Mouse (Mus musculus) kidney, postnatal 0 days (tissue): Measurements from ENCODE around the gene Lcmt1. TPM values are rescaled to one million over a fixed set of nuclear protein-coding genes. Genes with fewer than 3 reads are reported as not detected.

ENCODE experiments used
- ATAC-seq: fragments of 200-750 bp; cut with Nextera tagmentation; replicated peaks from 2 replicates; pipeline ENCODE4 v1.8.0; 2017; ENCODE audit warnings: low read depth, moderate number of reproducible peaks, moderate TSS enrichment, moderate library complexity; ENCODE audit not compliant: low FRiP score
- DNase-seq: peaks from one replicate; pipeline ENCODE4 v3.0.0-alpha.2; 2016; ENCODE audit warnings: low spot score
- H3K27ac ChIP-seq: fragments of 300-500 bp; sonication (generic); 2 replicates; pipeline ENCODE4 v1.5.1; 2014; ENCODE audit warnings: mild to moderate bottlenecking
- H3K27me3 ChIP-seq: fragments of 300-500 bp; sonication (generic); 2 replicates; pipeline ENCODE4 v1.6.1; 2014; ENCODE audit warnings: low read length, mixed read lengths; ENCODE audit not compliant: insufficient read depth
- H3K36me3 ChIP-seq: fragments of 300-500 bp; sonication (generic); 2 replicates; pipeline ENCODE4 v1.6.1; 2014; ENCODE audit warnings: low read length, mixed read lengths; ENCODE audit not compliant: insufficient read depth
- H3K4me1 ChIP-seq: fragments of 300-500 bp; sonication (generic); replicated peaks from 2 replicates; pipeline ENCODE4 v1.6.1; 2014; ENCODE audit warnings: antibody characterized with exemption, low read length, mixed read lengths; ENCODE audit not compliant: insufficient read depth
- H3K4me2 ChIP-seq: fragments of 300-500 bp; sonication (generic); 2 replicates; pipeline ENCODE4 v1.6.1; 2014; ENCODE audit warnings: mild to moderate bottlenecking, low read length, moderate library complexity, mixed read lengths
- H3K4me3 ChIP-seq: fragments of 300-500 bp; sonication (generic); replicated peaks from 2 replicates; pipeline ENCODE4 v1.5.1; 2014; ENCODE audit warnings: low read depth, low read length
- H3K9ac ChIP-seq: fragments of 300-500 bp; sonication (generic); 2 replicates; pipeline ENCODE4 v1.6.1; 2014; ENCODE audit warnings: low read depth, low read length
- H3K9me3 ChIP-seq: fragments of 300-500 bp; sonication (generic); replicated peaks from 2 replicates; pipeline ENCODE4 v1.6.1; 2016; ENCODE audit warnings: low read length, inconsistent platforms, mixed read lengths
- CTCF ChIP-seq: IDR thresholded peaks from 2 replicates; pipeline ENCODE4 v1.5.1; 2016; ENCODE audit warnings: antibody characterized with exemption, low read depth, mild to moderate bottlenecking, moderate library complexity
- WGBS: fragments of 180-500 bp; shearing (Covaris S2); extraction: QIAGEN DNeasy Blood & Tissue Kit; methylation state at CpG from one replicate; pipeline ENCODE4 v1.1.7; 2014; 5-methylcytosine and 5-hydroxymethylcytosine counted together
- polyA plus RNA-seq: library from polyadenylated mRNA; unstranded; fragments of >200 nt; fragmentation: Nextera tagmentation; extraction: Ambion mirVana; gene quantifications from 2 replicates; pipeline ENCODE4 v1.2.1, GENCODE M21; 2015

Gene Lcmt1
- polyA plus RNA-seq, 1 experiment from 2014 or later: 57.0 TPM

GRCm38 (mm10) chr7:123354392-123354791 is 15.2 kb upstream of the Lcmt1 start:
- Histone ChIP-seq H3K27me3 (no peaks in the 10 kb centered on the region), H3K36me3 (no peaks in the 10 kb centered on the region), H3K4me2 (no peak overlapping the region), H3K9me3 (no peaks in the 10 kb centered on the region), H3K4me3 (no peak overlapping the region), H3K27ac (no peak overlapping the region), H3K4me1 (peaks cover 9% of the 10 kb centered on the region; the same call in 1 of the 2 replicates), H3K9ac (no peak overlapping the region)
- WGBS: 79% methylated on average over 5 of the region's 5 CpGs
- TF ChIP-seq CTCF: no peak
- DNase-seq (no peak), ATAC-seq (no peak)

- H3K27me3 ChIP-seq: no peaks in the 10 kb centered on the region
- H3K27ac ChIP-seq: no peak overlapping the region
- no peak for DNase-seq
- TF ChIP-seq CTCF: no peak
- H3K9me3 ChIP-seq: no peaks in the 10 kb centered on the region
- 93% methylated on average over 2 of the region's 2 CpGs for WGBS
- no peak overlapping the region for H3K9ac ChIP-seq
- no peak overlapping the region for H3K4me3 ChIP-seq
- ATAC-seq: no peak
- no peak overlapping the region for H3K4me2 ChIP-seq
- no peaks in the 10 kb centered on the region for H3K36me3 ChIP-seq
- peaks cover 6% of the 10 kb centered on the region; the same call in 1 of the 2 replicates for H3K4me1 ChIP-seq
Measured at GRCm38 (mm10) chr7:123354851-123355250, 14.7 kb upstream of the Lcmt1 start.

GRCm38 (mm10) chr7:123356158-123356557 is 13.4 kb upstream of the Lcmt1 start:
- no peak overlapping the region for H3K4me2 ChIP-seq
- ATAC-seq (no peak), DNase-seq (no peak)
- no peak overlapping the region for H3K27ac ChIP-seq
- H3K9ac ChIP-seq: no peak overlapping the region
- no peaks in the 10 kb centered on the region for H3K4me1 ChIP-seq
- 84% methylated on average over 3 of the region's 3 CpGs for WGBS
- no peak overlapping the region for H3K4me3 ChIP-seq
- no peaks in the 10 kb centered on the region for H3K27me3 ChIP-seq
- TF ChIP-seq CTCF: no peak
- H3K9me3 ChIP-seq: no peaks in the 10 kb centered on the region
- no peaks in the 10 kb centered on the region for H3K36me3 ChIP-seq

GRCm38 (mm10) chr7:123359101-123359500 is 10.5 kb upstream of the Lcmt1 start:
- Histone ChIP-seq H3K9me3 (no peaks in the 10 kb centered on the region), H3K36me3 (no peaks in the 10 kb centered on the region), H3K27ac (no peak overlapping the region), H3K4me3 (no peak overlapping the region), H3K4me2 (no peak overlapping the region), H3K9ac (no peak overlapping the region), H3K27me3 (no peaks in the 10 kb centered on the region), H3K4me1 (no peaks in the 10 kb centered on the region)
- 72% methylated on average over 7 of the region's 7 CpGs for WGBS
- no peak for TF ChIP-seq CTCF
- ATAC-seq (no peak), DNase-seq (no peak)

GRCm38 (mm10) chr7:123360185-123360584 is 9.4 kb upstream of the Lcmt1 start:
- no peaks in the 10 kb centered on the region for H3K27me3 ChIP-seq
- H3K9me3 ChIP-seq: no peaks in the 10 kb centered on the region
- no peaks in the 10 kb centered on the region for H3K4me1 ChIP-seq
- no peak overlapping the region for H3K4me2 ChIP-seq
- no peak for DNase-seq
- H3K9ac ChIP-seq: no peak overlapping the region
- H3K27ac ChIP-seq: no peak overlapping the region
- no peak for TF ChIP-seq CTCF
- no peak for ATAC-seq
- no peaks in the 10 kb centered on the region for H3K36me3 ChIP-seq
- 70% methylated on average over 5 of the region's 5 CpGs for whole genome bisulfite sequencing
- H3K4me3 ChIP-seq: no peak overlapping the region

- DNase-seq (no peak), ATAC-seq (no peak)
- Histone ChIP-seq H3K9me3 (no peaks in the 10 kb centered on the region), H3K27ac (no peak overlapping the region), H3K4me1 (no peaks in the 10 kb centered on the region), H3K4me3 (no peak overlapping the region), H3K36me3 (no peaks in the 10 kb centered on the region), H3K27me3 (no peaks in the 10 kb centered on the region), H3K9ac (no peak overlapping the region), H3K4me2 (no peak overlapping the region)
- TF ChIP-seq CTCF: no peak
- WGBS: 88% methylated on average over 7 of the region's 7 CpGs
Measured at GRCm38 (mm10) chr7:123361229-123361980, 8.2 kb upstream of the Lcmt1 start.

- Histone ChIP-seq H3K4me2 (no peak overlapping the region), H3K36me3 (no peaks in the 10 kb centered on the region), H3K9me3 (no peaks in the 10 kb centered on the region), H3K27ac (no peak overlapping the region), H3K27me3 (no peaks in the 10 kb centered on the region), H3K4me1 (0 out of 2 replicates have a peak, but pooled peaks cover 3% of the 10 kb centered on the region), H3K4me3 (no peak overlapping the region), H3K9ac (no peak overlapping the region)
- 73% methylated on average over 3 of the region's 3 CpGs for whole genome bisulfite sequencing
- DNase-seq (no peak), ATAC-seq (no peak)
- TF ChIP-seq CTCF: no peak
Measured at GRCm38 (mm10) chr7:123362806-123363205, 6.8 kb upstream of the Lcmt1 start.
